ENCODE assay signal across 8 mouse cellular contexts in the genomic region with DNA sequence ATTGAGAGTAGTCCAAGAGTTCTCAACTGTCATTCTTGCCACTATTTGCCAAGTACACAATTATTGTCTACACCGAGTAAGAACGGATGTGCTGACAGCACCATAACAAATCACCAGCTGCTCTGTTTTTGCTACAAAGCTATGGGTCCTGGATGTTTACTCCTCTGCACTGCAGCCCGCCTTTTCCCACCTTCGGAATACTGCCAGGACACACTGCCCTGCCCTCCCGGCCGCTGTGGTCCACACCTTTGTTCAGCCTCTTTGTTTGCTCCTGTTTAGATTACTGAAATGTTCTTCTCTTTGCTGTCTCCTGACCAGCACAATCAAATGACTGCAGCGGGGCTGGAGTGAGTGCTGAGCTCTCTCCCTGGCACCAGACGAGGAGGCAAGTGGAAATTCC. TPM values are rescaled to one million over a fixed set of nuclear protein-coding genes. Genes with fewer than 3 reads are reported as not detected.
DNase-seq lines count a peak whose midpoint lies in the region; ATAC-seq lines count a peak whose summit lies in the region.
"Had no signal": no experiment of that assay in that cellular context is flagged by ENCODE, and none has a peak within 500 bp of the region (broad histone marks: within the 10 kb centered on the region; RNA-seq: fewer than 3 reads in every experiment).

No protein-coding gene starts in this region.

- peaks cover 2% of the 10 kb centered on the region; the same call in 1 of the 2 replicates for H3K4me1 ChIP-seq in heart, embryonic 12.5 days (replicated peaks)

- peaks cover 65% of the 10 kb centered on the region for H3K36me3 ChIP-seq in heart, embryonic 12.5 days

- no peak for ATAC-seq in heart, embryonic 12.5 days (ENCODE audit: insufficient number of reproducible peaks, low FRiP score)
- ATAC-seq in activated CD4-positive, CD25-positive, alpha-beta regulatory T cell, adult 4 months = no peak

- H3K4me3 ChIP-seq in heart, embryonic 12.5 days = no peak overlapping the region

- H3K27me3 ChIP-seq in heart, embryonic 12.5 days (replicated peaks) = no peaks in the 10 kb centered on the region

- no peaks in the 10 kb centered on the region for H3K9me3 ChIP-seq in heart, embryonic 12.5 days (replicated peaks)

- WGBS in heart, embryonic 12.5 days = 66% methylated on average over 8 of the region's 8 CpGs

- no peak overlapping the region for H3K4me2 ChIP-seq in heart, embryonic 12.5 days

- peak overlapping the region; percentile 69 for H3K27ac ChIP-seq in heart, embryonic 12.5 days (ENCODE audit: poor library complexity, severe bottlenecking)
- H3K27ac ChIP-seq: liver, embryonic 14.5 days had no signal

- DNase-seq in left cerebral cortex, postnatal 4 days = peak; percentile 10
- no peak for DNase-seq in left cerebral cortex, postnatal 36 days (ENCODE audit: low spot score in 2 of 2)
- peak; percentile 57 for DNase-seq in kidney, postnatal 10 days
- DNase-seq in ovary, postnatal 36 days (ENCODE audit: low spot score) = peak; percentile 27
- no peak for DNase-seq in thymus, postnatal 10 days (ENCODE audit: low spot score in 2 of 2)

- no peak overlapping the region for H3K9ac ChIP-seq in heart, embryonic 12.5 days
- H3K9ac ChIP-seq: liver, embryonic 14.5 days had no signal

- intact Hi-C loops in left cerebral cortex, postnatal 4 days (cut with DNase I) = no loop called here
- intact Hi-C loops in left cerebral cortex, postnatal 36 days (cut with DNase I) = no loop called here

RNA-seq across cellular contexts. Expression of gene Chac1, which starts 57.2 kb away (rescaled TPM):
- 1 to 10 TPM; 6.7 to 7.7 TPM for total RNA-seq in left cerebral cortex, postnatal 4 days (2021)
- total RNA-seq in left cerebral cortex, postnatal 36 days (2021) = 1 to 10 TPM; 8.2 to 8.9 TPM
- 0.12 and 0.31 TPM in 2 replicates for polyA plus RNA-seq in heart, embryonic 12.5 days (2016; fragmentation: Nextera tagmentation; extraction: Ambion mirVana)
- not detected for polyA plus RNA-seq in activated CD4-positive, CD25-positive, alpha-beta regulatory T cell, adult 4 months (2017; shearing (Covaris generic))

Comparison
In these comparisons a context has a peak if more than half of its experiments do, and no peak if none do; other contexts are left out.
1. DNase-seq: peak in left cerebral cortex, postnatal 4 days (single experiment), kidney, postnatal 10 days (single experiment) and ovary, postnatal 36 days (single experiment); none in left cerebral cortex, postnatal 36 days (0 of 2) and thymus, postnatal 10 days (0 of 2).